Mouse (Mus musculus): ENCODE data around the gene Ptgr2. TPM values are rescaled to one million over a fixed set of nuclear protein-coding genes. Genes with fewer than 3 reads are reported as not detected.

The Ptgr2 gene
- polyA plus RNA-seq, 1 experiment, result 4.2 TPM

DNA sequence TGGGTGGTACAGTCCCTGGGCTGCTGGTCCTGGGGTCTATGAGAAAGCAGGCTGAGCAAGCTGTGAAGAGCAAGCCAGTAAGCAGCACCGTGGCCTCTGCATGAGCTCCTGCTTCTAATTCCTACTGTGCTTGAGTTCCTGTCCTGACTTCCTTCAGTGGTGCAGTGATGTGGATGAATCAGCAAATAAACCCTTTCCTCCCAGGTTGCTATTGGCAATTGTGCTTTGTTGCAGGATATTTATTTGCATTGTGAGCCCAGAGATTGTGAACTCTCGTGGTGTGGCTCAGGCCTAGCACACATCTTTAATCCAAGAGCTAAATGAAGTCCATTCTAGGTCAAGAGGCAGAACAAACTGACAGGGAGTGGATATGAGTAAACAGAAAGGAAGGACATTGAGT is 8.7 kb upstream of the Ptgr2 start:
- whole genome bisulfite sequencing, result 62% methylated on average over 2 of the region's 2 CpGs
- Histone ChIP-seq H3K36me3 (ENCODE audit: control insufficient read depth, insufficient read depth, low read length) (no peaks in the 10 kb centered on the region), H3K27ac (ENCODE audit: insufficient read depth, low read length) (no peak overlapping the region), H3K27me3 (ENCODE audit: control insufficient read depth, insufficient read depth, low read length) (no peaks in the 10 kb centered on the region), H3K4me1 (ENCODE audit: control insufficient read depth, insufficient read depth, insufficient read length) (no peaks in the 10 kb centered on the region), H3K4me3 (ENCODE audit: extremely low read depth, insufficient read depth, insufficient read length) (no peak overlapping the region)
- DNase-seq (ENCODE audit: low read depth in 1 of 2, low spot score in 2 of 2), result no peak
- TF ChIP-seq POLR2A (IDR thresholded peaks at IDR 0.05; ENCODE audit: low read depth, low read length) (no peak), CTCF (IDR thresholded peaks at IDR 0.05; ENCODE audit: extremely low read depth, insufficient read depth, insufficient read length, insufficient replicate concordance) (no peak)

DNA sequence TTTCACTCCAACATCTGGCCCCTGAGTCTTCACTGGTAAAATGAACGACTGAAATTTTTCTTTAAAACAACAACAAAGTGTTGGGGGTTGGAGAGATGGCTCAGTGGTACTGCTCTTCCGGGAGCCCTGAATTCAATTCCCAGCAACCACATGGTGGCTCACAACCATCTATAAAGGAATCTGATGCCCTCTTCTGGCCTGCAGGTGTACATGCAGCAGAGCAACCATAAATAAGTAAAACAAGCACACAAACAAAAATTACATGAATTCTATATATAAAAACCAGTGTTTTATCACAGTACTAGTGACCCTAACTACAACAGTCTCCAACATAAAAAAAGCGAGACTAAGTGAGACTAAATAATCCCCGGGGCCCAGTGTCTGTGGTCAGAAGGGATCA is 8.2 kb upstream of the Ptgr2 start:
- Histone ChIP-seq H3K4me3 (ENCODE audit: extremely low read depth, insufficient read depth, insufficient read length) (no peak overlapping the region), H3K27me3 (ENCODE audit: control insufficient read depth, insufficient read depth, low read length) (no peaks in the 10 kb centered on the region), H3K36me3 (ENCODE audit: control insufficient read depth, insufficient read depth, low read length) (no peaks in the 10 kb centered on the region), H3K4me1 (ENCODE audit: control insufficient read depth, insufficient read depth, insufficient read length) (no peaks in the 10 kb centered on the region), H3K27ac (ENCODE audit: insufficient read depth, low read length) (no peak overlapping the region)
- DNase-seq (ENCODE audit: low read depth in 1 of 2, low spot score in 2 of 2), result no peak
- 82% methylated on average over 4 of the region's 4 CpGs for WGBS
- TF ChIP-seq POLR2A (IDR thresholded peaks at IDR 0.05; ENCODE audit: low read depth, low read length) (no peak), CTCF (IDR thresholded peaks at IDR 0.05; ENCODE audit: extremely low read depth, insufficient read depth, insufficient read length, insufficient replicate concordance) (no peak)

DNA sequence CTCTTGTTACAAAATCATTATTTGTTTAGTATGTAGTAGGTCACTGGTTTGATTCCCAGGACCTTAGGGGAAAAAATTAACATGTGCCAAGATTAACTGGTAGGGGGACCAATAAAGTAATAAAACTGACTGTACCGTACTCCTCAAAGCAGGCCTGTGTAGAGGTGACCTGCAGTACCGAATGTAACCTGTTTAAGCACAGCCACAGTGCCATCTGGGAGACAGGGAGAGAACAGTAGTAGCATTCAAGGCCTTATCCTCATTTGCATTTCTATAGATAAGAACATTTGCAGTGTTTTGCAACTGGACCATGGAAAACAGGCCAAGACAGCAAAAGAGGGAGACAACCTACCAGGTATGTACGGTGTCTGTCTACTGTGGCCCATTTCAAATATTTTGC is 7.2 kb upstream of the Ptgr2 start:
- Histone ChIP-seq H3K27me3 (ENCODE audit: control insufficient read depth, insufficient read depth, low read length) (no peaks in the 10 kb centered on the region), H3K27ac (ENCODE audit: insufficient read depth, low read length) (no peak overlapping the region), H3K4me3 (ENCODE audit: extremely low read depth, insufficient read depth, insufficient read length) (no peak overlapping the region), H3K36me3 (ENCODE audit: control insufficient read depth, insufficient read depth, low read length) (no peaks in the 10 kb centered on the region), H3K4me1 (ENCODE audit: control insufficient read depth, insufficient read depth, insufficient read length) (no peaks in the 10 kb centered on the region)
- DNase-seq (ENCODE audit: low read depth in 1 of 2, low spot score in 2 of 2), result no peak
- no peak for TF ChIP-seq POLR2A (IDR thresholded peaks at IDR 0.05; ENCODE audit: low read depth, low read length)
- TF ChIP-seq CTCF (IDR thresholded peaks at IDR 0.05; ENCODE audit: extremely low read depth, insufficient read depth, insufficient read length, insufficient replicate concordance), result no peak
- WGBS, result 93% methylated on average over 3 of the region's 3 CpGs

DNA sequence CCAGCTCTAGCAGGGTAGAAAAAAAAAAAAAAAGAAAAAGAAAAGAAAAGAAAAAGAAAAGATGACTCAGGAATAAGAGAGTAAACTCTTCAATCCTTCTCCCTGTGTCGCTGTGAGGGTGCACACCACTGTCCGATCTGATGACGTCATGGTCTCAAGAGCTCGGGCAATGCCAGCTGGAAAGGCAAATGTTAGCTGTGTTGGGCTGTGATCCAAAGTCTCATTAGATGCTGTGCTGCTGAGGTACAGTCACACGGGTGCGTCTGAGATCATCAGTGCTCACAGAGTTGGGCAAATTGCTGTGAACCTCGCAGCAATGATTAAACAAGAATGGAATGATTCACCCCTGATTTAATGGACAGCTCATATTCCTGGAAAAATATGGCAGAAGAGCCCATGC is 6.1 kb upstream of the Ptgr2 start:
- no peaks in the 10 kb centered on the region for H3K36me3 ChIP-seq (ENCODE audit: control insufficient read depth, insufficient read depth, low read length)
- 86% methylated on average over 7 of the region's 7 CpGs for WGBS
- no peaks in the 10 kb centered on the region for H3K27me3 ChIP-seq (ENCODE audit: control insufficient read depth, insufficient read depth, low read length)
- H3K4me1 ChIP-seq (ENCODE audit: control insufficient read depth, insufficient read depth, insufficient read length), result no peaks in the 10 kb centered on the region
- no peak for DNase-seq (ENCODE audit: low read depth in 1 of 2, low spot score in 2 of 2)
- TF ChIP-seq POLR2A (IDR thresholded peaks at IDR 0.05; ENCODE audit: low read depth, low read length), result no peak
- no peak for TF ChIP-seq CTCF (IDR thresholded peaks at IDR 0.05; ENCODE audit: extremely low read depth, insufficient read depth, insufficient read length, insufficient replicate concordance)
- no peak overlapping the region for H3K4me3 ChIP-seq (ENCODE audit: extremely low read depth, insufficient read depth, insufficient read length)
- H3K27ac ChIP-seq (ENCODE audit: insufficient read depth, low read length), result no peak overlapping the region

DNA sequence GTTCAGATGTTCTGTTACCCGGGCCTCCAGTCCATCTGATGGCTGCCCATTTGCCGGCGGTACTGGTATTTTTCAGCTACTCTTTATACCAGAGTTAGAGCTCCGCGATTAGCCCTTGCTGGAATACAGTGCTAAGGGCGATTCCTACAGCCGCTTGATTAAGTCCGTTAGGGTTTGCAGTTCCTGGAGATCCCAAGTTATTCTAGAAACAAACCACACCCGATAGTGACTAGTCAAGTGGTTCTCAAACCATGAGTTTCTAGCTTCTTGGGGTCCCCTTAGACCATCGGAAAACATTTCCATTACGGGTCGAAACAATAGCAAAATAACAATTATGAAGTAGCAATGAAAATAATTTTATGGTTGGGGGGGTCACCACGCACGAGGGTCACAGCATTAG is 641 bp upstream of the Ptgr2 start:
- H3K36me3 ChIP-seq (ENCODE audit: control insufficient read depth, insufficient read depth, low read length), result no peaks in the 10 kb centered on the region
- no peak overlapping the region for H3K4me3 ChIP-seq (ENCODE audit: extremely low read depth, insufficient read depth, insufficient read length)
- DNase-seq (ENCODE audit: low read depth in 1 of 2, low spot score in 2 of 2), result no peak
- no peak overlapping the region for H3K27ac ChIP-seq (ENCODE audit: insufficient read depth, low read length)
- no peaks in the 10 kb centered on the region for H3K27me3 ChIP-seq (ENCODE audit: control insufficient read depth, insufficient read depth, low read length)
- H3K4me1 ChIP-seq (ENCODE audit: control insufficient read depth, insufficient read depth, insufficient read length), result peaks cover 5% of the 10 kb centered on the region
- 85% methylated on average over 14 of the region's 14 CpGs for WGBS
- TF ChIP-seq POLR2A (IDR thresholded peaks at IDR 0.05; ENCODE audit: low read depth, low read length), result no peak
- TF ChIP-seq CTCF (IDR thresholded peaks at IDR 0.05; ENCODE audit: extremely low read depth, insufficient read depth, insufficient read length, insufficient replicate concordance), result no peak

DNA sequence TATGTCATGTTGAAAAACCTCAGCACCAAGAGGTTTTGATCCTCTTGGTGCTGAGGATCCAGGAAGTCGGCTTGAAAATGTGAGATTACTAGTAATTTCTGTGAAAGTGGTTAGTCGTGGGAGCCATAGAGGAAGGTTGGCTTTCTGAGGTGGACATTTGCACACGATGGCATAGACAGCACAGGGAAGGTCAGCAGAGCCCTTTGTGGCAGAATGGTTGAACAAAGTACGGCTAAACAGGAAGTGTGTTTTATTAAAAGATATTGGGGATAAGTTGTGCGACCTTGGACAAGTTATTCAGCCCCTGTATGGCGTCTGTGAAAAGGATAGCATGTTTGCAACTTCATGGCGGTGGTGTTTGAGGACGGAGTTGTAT is 549 bp downstream of the Ptgr2 start:
- Histone ChIP-seq H3K36me3 (ENCODE audit: control insufficient read depth, insufficient read depth, low read length) (no peaks in the 10 kb centered on the region; the same call in 1 of the 2 replicates), H3K4me3 (ENCODE audit: extremely low read depth, insufficient read depth, insufficient read length) (peak overlapping the region; percentile 74), H3K27me3 (ENCODE audit: control insufficient read depth, insufficient read depth, low read length) (no peaks in the 10 kb centered on the region), H3K27ac (ENCODE audit: insufficient read depth, low read length) (peak overlapping the region; percentile 69), H3K4me1 (ENCODE audit: control insufficient read depth, insufficient read depth, insufficient read length) (peaks cover 5% of the 10 kb centered on the region)
- DNase-seq (ENCODE audit: low read depth in 1 of 2, low spot score in 2 of 2), result no peak
- WGBS, result 14% methylated on average over 8 of the region's 8 CpGs
- TF ChIP-seq POLR2A (IDR thresholded peaks at IDR 0.05; ENCODE audit: low read depth, low read length), result no peak
- TF ChIP-seq CTCF (IDR thresholded peaks at IDR 0.05; ENCODE audit: extremely low read depth, insufficient read depth, insufficient read length, insufficient replicate concordance), result no peak

DNA sequence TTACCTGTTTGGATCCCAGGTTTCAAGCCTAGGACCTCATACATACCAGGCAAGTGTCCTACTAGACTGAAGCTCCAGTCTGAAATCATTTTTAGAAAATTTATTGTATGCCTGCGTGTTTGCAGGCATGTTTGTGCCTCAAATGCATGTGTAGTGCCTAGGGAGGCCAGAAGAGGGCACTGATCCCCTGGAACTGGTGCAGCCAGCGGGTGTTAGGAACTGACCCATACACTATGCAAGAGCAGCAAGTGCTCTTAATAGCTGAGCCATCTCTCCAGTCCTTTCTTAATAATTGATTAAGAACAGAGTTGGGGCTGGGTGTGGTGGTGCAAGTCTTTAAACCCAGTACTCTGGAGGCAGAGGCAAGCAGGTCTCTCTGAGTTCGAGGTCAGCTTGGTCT is 3.4 kb downstream of the Ptgr2 start:
- H3K27ac ChIP-seq (ENCODE audit: insufficient read depth, low read length), result no peak overlapping the region
- TF ChIP-seq POLR2A (IDR thresholded peaks at IDR 0.05; ENCODE audit: low read depth, low read length), result no peak
- TF ChIP-seq CTCF (IDR thresholded peaks at IDR 0.05; ENCODE audit: extremely low read depth, insufficient read depth, insufficient read length, insufficient replicate concordance), result peak; percentile 34; the same call in 1 of the 2 replicates
- peaks cover 5% of the 10 kb centered on the region for H3K4me1 ChIP-seq (ENCODE audit: control insufficient read depth, insufficient read depth, insufficient read length)
- H3K27me3 ChIP-seq (ENCODE audit: control insufficient read depth, insufficient read depth, low read length), result no peaks in the 10 kb centered on the region
- 74% methylated on average over 3 of the region's 3 CpGs for WGBS
- peaks cover 5% of the 10 kb centered on the region for H3K36me3 ChIP-seq (ENCODE audit: control insufficient read depth, insufficient read depth, low read length)
- H3K4me3 ChIP-seq (ENCODE audit: extremely low read depth, insufficient read depth, insufficient read length), result no peak overlapping the region
- peak in 1 of 2 experiments; percentile 58 for DNase-seq (ENCODE audit: low read depth in 1 of 2, low spot score in 2 of 2)
